Mouse (Mus musculus) liver, embryonic 16.5 days (tissue): ENCODE results near the gene Chit1. TPM values are rescaled to one million over a fixed set of nuclear protein-coding genes. Genes with fewer than 3 reads are reported as not detected.

Experiments
- ATAC-seq: fragments of 200-750 bp; cut with Nextera tagmentation; 2 replicates; pipeline ENCODE4 v1.8.0; 2017; ENCODE audit warnings: low read depth, mild to moderate bottlenecking, moderate number of reproducible peaks, moderate library complexity
- H3K27ac ChIP-seq: fragments of 300-500 bp; sonication (generic); 2 replicates; pipeline ENCODE4 v1.5.1; 2014; ENCODE audit warnings: mild to moderate bottlenecking, low read length
- H3K27me3 ChIP-seq: fragments of 300-500 bp; sonication (generic); 2 replicates; pipeline ENCODE4 v1.6.1; 2014; ENCODE audit warnings: low read depth, low read length, mixed read lengths; ENCODE audit not compliant: control insufficient read depth, insufficient read depth
- H3K36me3 ChIP-seq: fragments of 300-500 bp; sonication (generic); 2 replicates; pipeline ENCODE4 v1.6.1; 2014; ENCODE audit warnings: mild to moderate bottlenecking; ENCODE audit not compliant: control insufficient read depth, insufficient read depth
- H3K4me1 ChIP-seq: fragments of 300-500 bp; sonication (generic); 2 replicates; pipeline ENCODE4 v1.6.1; 2014; ENCODE audit warnings: low read depth, low read length, mixed read lengths; ENCODE audit not compliant: control insufficient read depth
- H3K4me2 ChIP-seq: fragments of 300-500 bp; sonication (generic); 2 replicates; pipeline ENCODE4 v1.6.1; 2014; ENCODE audit warnings: low read depth, low read length, mixed read lengths
- H3K4me3 ChIP-seq: fragments of 300-500 bp; sonication (generic); 2 replicates; pipeline ENCODE4 v1.5.1; 2014; ENCODE audit warnings: low read depth, mild to moderate bottlenecking, low read length
- H3K9ac ChIP-seq: fragments of 300-500 bp; sonication (generic); 2 replicates; pipeline ENCODE4 v1.6.1; 2014; ENCODE audit warnings: low read depth, low read length
- H3K9me3 ChIP-seq: fragments of 300-500 bp; sonication (generic); replicated peaks from 2 replicates; pipeline ENCODE4 v1.6.1; 2016; ENCODE audit warnings: low read length; ENCODE audit not compliant: control insufficient read depth
- WGBS: fragments of 180-500 bp; shearing (Covaris S2); extraction: QIAGEN DNeasy Blood & Tissue Kit; methylation state at CpG from one replicate; pipeline ENCODE4 v1.1.7; 2014; ENCODE audit not compliant: insufficient replicate concordance; 5-methylcytosine and 5-hydroxymethylcytosine counted together
- polyA plus RNA-seq: library from polyadenylated mRNA; unstranded; fragments of >200 nt; fragmentation: Nextera tagmentation; extraction: Ambion mirVana; gene quantifications from 2 replicates; pipeline ENCODE4 v1.2.1, GENCODE M21; 2015

Chit1 gene
- polyA plus RNA-seq, 1 experiment from 2014 or later: 0.19 TPM

DNA sequence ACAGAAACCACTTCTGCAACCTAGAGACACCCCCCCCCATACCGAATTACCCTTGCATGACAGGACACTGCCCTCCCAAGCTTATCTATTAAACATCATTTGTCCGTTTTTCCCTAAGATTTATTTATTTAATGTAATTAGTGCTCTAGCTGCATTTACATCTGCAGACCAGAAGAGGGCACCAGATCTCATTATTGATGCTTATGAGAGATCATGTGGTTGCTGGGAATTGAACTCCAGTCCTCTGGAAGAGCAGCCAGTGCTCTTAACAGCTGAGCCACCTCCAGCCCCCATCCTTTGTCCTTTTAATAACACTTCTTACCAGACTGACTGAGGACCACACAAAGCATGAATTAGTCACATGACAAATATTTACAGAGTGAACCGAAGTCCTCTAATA lies 43.6 kb downstream of the Chit1 start:
- ATAC-seq: no peak
- no peak overlapping the region for H3K4me2 ChIP-seq
- no peaks in the 10 kb centered on the region for H3K27me3 ChIP-seq
- no peaks in the 10 kb centered on the region for H3K9me3 ChIP-seq
- H3K9ac ChIP-seq: no peak overlapping the region
- no peak overlapping the region for H3K4me3 ChIP-seq
- no peak overlapping the region for H3K27ac ChIP-seq
- 46% methylated on average over 3 of the region's 3 CpGs for WGBS
- no peaks in the 10 kb centered on the region for H3K36me3 ChIP-seq
- peaks cover 7% of the 10 kb centered on the region for H3K4me1 ChIP-seq

DNA sequence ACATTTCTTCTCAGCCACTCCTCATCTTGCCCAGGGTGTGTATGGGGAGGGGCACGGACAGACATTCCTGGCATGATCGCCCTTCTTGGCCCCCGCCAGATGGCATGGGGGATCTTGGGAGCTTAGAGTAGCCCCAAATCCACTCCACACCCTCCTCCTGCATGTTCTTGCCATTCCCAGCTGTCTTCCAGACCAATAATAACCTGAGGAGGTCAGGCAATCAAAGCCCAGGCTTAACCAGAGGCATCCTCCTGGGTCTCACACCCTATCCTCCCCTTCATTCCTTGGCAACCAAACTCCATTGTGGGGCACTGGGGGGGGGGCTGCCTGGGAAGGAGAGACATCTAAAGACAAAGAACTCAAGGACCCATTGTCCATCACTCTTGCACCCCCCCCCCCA lies 49.4 kb downstream of the Chit1 start:
- H3K9ac ChIP-seq: no peak overlapping the region
- no peak overlapping the region for H3K4me2 ChIP-seq
- ATAC-seq: no peak
- H3K27me3 ChIP-seq: no peaks in the 10 kb centered on the region
- H3K4me1 ChIP-seq: peaks cover 3% of the 10 kb centered on the region
- no peak overlapping the region for H3K27ac ChIP-seq
- H3K4me3 ChIP-seq: no peak overlapping the region
- H3K36me3 ChIP-seq: no peaks in the 10 kb centered on the region
- H3K9me3 ChIP-seq: no peaks in the 10 kb centered on the region
- WGBS: 70% methylated on average over 3 of the region's 3 CpGs

DNA sequence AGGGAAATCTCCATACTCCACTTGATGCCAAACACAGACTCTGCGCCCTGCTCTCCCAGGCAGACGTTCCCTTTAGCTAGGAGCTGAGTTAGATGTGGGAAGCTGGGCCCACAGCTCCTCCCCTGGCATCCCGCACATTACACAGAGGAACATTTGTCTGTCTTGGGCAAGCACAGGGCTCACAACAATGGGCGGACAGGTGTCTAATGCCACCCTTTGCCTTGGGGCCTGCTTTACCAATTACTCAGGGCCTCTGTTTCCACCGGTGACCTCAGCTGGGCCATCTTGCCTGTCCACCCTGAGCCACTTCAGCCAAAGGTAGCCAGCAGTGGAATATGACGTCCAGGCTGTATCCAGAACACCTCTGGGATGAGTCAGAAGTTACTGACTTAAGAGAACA lies 50.4 kb downstream of the Chit1 start:
- H3K27ac ChIP-seq: no peak overlapping the region
- no peak overlapping the region for H3K4me2 ChIP-seq
- WGBS: 59% methylated on average over 6 of the region's 6 CpGs
- no peaks in the 10 kb centered on the region for H3K36me3 ChIP-seq
- no peaks in the 10 kb centered on the region for H3K27me3 ChIP-seq
- H3K4me1 ChIP-seq: peaks cover 3% of the 10 kb centered on the region
- no peak for ATAC-seq
- H3K9me3 ChIP-seq: no peaks in the 10 kb centered on the region
- H3K4me3 ChIP-seq: no peak overlapping the region
- H3K9ac ChIP-seq: no peak overlapping the region

DNA sequence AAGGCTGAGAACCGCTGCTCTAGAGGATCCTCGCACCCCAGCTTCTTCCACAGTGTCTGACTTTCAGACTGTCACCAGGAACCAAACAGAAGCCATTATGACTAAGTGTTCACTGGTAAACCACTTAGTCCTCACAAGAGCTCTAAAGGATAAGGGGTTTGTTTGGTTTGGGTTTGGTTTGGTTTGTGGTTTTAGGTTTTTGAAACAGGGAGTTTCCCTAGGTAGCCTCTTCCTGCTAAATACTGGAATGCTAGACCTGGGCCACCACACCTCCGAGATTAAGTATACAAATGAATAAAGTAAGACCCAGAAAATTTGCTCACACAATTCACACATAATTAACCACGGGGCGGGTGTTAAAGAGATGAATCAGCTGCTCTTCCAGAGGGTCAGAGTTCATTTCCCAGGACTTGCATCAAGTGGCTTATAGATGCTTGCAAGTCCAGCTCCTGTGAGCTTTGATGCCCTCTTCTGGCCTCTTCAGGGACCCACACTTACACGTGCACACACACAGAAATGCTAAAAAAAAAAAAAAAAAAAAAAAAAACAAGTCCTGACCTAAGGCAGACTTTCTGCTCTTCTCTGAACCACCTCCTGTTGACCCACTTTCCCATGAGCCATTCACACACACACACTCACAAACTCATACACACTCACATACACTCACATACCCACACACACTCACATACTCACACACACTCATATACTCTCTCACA lies 51.6 kb downstream of the Chit1 start:
- Histone ChIP-seq H3K9ac (no peak overlapping the region), H3K4me2 (no peak overlapping the region), H3K9me3 (no peaks in the 10 kb centered on the region), H3K27ac (no peak overlapping the region), H3K27me3 (no peaks in the 10 kb centered on the region), H3K4me1 (peaks cover 3% of the 10 kb centered on the region), H3K4me3 (no peak overlapping the region), H3K36me3 (no peaks in the 10 kb centered on the region)
- 60% methylated on average over 6 of the region's 6 CpGs for WGBS
- ATAC-seq: no peak

DNA sequence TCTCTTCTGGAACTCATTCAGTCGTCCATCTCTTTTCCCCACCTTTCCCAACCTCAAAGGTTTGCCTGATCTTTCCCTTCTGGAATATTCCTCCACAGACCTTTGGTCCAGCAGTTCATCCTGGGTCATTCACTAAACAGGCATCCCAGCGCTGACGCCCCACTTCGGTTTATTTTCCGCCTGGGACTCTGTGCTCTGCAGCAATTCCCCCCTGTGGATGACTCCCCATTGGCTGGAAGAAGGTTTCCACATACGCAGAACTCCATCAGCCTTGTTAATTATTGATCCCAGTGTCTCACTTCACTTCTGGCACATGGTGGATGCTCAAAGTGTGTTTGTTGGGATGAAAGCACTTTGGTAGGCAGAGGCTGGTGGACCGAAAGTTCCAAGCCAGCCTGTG lies 52.4 kb downstream of the Chit1 start:
- no peak overlapping the region for H3K4me3 ChIP-seq
- no peak overlapping the region for H3K4me2 ChIP-seq
- H3K9ac ChIP-seq: no peak overlapping the region
- peaks cover 3% of the 10 kb centered on the region for H3K4me1 ChIP-seq
- H3K27ac ChIP-seq: no peak overlapping the region
- WGBS: 61% methylated on average over 7 of the region's 7 CpGs
- no peaks in the 10 kb centered on the region for H3K36me3 ChIP-seq
- no peaks in the 10 kb centered on the region for H3K9me3 ChIP-seq
- peak; percentile 83 for ATAC-seq
- H3K27me3 ChIP-seq: no peaks in the 10 kb centered on the region

DNA sequence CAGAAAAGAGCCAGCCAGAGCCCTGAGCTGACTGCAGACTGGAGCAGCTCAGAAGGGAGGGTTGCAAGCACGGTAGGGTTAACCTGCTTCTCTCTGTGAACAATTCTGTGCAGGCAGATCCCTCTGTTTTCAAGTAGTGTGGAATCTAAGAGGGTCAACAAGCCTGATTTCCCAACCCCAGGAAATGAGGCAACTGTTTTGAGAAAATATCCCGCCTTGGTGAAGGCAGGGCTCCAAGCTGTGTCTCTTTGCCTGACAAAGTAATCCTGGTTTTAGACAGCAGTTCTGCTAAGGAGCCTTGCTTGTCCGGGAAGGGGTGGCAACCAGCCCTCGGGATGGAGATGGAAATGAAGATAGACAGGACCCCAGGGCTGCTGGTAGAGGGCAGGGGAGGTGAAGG lies 53.4 kb downstream of the Chit1 start:
- H3K4me2 ChIP-seq: no peak overlapping the region
- peak overlapping the region; percentile 15; the same call in 1 of the 2 replicates for H3K27ac ChIP-seq
- WGBS: 37% methylated on average over 4 of the region's 4 CpGs
- no peaks in the 10 kb centered on the region for H3K36me3 ChIP-seq
- H3K27me3 ChIP-seq: no peaks in the 10 kb centered on the region
- H3K4me1 ChIP-seq: peaks cover 3% of the 10 kb centered on the region
- H3K9me3 ChIP-seq: no peaks in the 10 kb centered on the region
- no peak overlapping the region; the same call in 1 of the 2 replicates for H3K9ac ChIP-seq
- H3K4me3 ChIP-seq: no peak overlapping the region
- no peak for ATAC-seq

DNA sequence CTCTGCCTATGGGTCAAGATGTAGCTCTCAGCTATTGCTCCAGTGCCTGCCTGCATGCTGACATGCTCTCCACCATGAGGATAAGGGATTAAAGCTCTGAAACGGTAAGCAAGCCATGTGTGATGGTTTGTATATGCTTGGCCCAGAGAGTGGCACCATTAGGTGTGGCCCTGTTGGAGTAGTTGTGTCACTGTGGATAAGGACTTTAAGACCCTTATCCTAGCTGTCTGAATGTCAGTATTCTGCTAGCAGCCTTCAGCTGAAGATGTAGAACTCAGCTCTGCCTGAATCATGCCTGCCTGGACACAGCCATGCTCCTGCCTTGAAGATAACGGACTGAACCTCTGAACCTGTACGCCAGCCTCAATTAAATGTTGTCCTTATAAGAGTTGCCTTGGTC lies 55.5 kb downstream of the Chit1 start:
- no peak overlapping the region for H3K4me3 ChIP-seq
- H3K9ac ChIP-seq: no peak overlapping the region
- WGBS: 53% methylated on average over 3 of the region's 3 CpGs
- no peaks in the 10 kb centered on the region for H3K27me3 ChIP-seq
- no peak for ATAC-seq
- H3K9me3 ChIP-seq: no peaks in the 10 kb centered on the region
- H3K4me2 ChIP-seq: no peak overlapping the region
- peaks cover 3% of the 10 kb centered on the region for H3K4me1 ChIP-seq
- no peak overlapping the region for H3K27ac ChIP-seq
- H3K36me3 ChIP-seq: no peaks in the 10 kb centered on the region

DNA sequence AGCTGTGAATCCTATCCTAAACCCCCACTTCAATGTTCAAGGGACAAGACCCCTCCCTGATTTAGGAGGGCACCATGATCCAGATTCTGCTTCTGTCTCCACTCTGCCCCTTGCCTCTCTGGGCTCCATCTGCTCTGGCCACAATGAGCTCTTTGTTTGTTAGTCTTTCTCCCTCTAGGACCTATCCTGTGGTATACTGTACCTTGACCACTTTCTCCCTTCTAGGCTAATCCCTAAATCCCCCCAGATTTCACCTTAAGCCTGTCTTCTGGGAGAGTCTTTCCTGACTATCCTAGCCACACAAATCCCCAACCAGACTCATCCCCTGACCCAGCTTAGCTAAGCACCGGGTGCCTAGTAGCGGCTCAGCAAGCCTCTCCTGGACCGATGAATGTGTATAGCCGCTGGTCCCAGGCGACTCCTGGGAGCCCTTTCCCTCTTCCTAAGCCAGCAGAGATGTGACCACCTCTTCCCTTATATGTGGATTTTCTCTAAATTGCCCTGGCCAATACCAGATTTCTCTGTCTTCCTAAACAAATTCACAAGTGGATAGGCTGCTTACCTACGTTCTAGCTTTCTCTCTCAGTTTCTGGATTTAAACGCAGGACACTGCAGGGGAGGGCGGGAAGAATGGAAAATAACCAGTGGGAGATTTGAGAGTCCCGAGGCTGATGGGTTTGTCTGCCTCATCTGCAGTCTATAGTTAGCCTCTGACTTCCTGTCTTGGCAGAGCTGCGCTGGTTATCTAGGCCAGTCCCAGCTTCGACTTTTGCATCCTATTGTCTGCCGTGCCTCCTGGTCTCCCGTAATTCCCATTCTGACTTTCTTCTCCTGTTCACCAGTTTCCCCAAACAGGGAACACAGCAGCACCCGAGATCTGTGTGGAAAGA lies 56.6 kb downstream of the Chit1 start:
- Histone ChIP-seq H3K9ac (no peak overlapping the region), H3K4me2 (no peak overlapping the region), H3K4me1 (peaks cover 3% of the 10 kb centered on the region), H3K36me3 (no peaks in the 10 kb centered on the region), H3K4me3 (no peak overlapping the region), H3K27me3 (no peaks in the 10 kb centered on the region), H3K9me3 (no peaks in the 10 kb centered on the region), H3K27ac (no peak overlapping the region)
- ATAC-seq: no peak
- WGBS: 37% methylated on average over 14 of the region's 14 CpGs

DNA sequence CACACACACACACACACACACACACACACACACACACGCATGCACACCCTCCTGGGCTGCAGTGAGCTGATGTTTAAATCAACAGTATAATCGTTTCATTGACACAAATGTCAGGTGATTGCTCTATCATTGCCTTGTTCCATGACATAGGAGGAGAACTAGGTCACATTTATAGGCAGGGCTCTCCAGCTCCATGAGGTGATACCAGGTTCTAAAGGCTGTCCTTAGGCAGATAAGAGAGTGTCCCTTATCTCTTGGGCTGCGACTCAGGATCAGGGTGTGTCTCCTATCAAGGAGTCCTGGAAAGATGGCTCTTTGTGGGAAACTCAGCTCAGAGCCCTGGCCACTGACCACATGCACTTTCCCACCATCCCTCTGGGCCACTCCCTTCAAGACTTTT lies 57.5 kb downstream of the Chit1 start:
- Histone ChIP-seq H3K4me2 (no peak overlapping the region), H3K9me3 (no peaks in the 10 kb centered on the region), H3K27ac (no peak overlapping the region), H3K9ac (no peak overlapping the region), H3K36me3 (no peaks in the 10 kb centered on the region), H3K4me1 (peaks cover 3% of the 10 kb centered on the region), H3K4me3 (no peak overlapping the region), H3K27me3 (no peaks in the 10 kb centered on the region)
- 45% methylated on average over 3 of the region's 3 CpGs for WGBS
- no peak for ATAC-seq
